Mouse (Mus musculus) spleen, embryonic (tissue): ENCODE data around the gene Cyp2j12.
"Not testable (repeated sequence)": the region's sequence is repeated elsewhere in the genome, so short reads cannot be mapped to it uniquely, and the experiment has no call there.

Experiments used
- CTCF ChIA-PET: fragments of 350-600 bp; sonication (Branson Sonifier 250); formaldehyde crosslinking; loops from one replicate; lab custom pipeline; 2022; lab: Charles Lee

Cyp2j12 gene

GRCm38 (mm10) chr4:96140732-96141467, at the start of gene Cyp2j12:
TSS of gene Cyp2j12 (minus strand) at chr4:96141152.
- CTCF ChIA-PET = no interaction called here

- CTCF ChIA-PET = not testable (repeated sequence)
These were observed 48.4 kb upstream of the Cyp2j12 start for GRCm38 (mm10) chr4:96189321-96189720.

GRCm38 (mm10) chr4:96188671-96189070, 47.7 kb upstream of the Cyp2j12 start:
- CTCF ChIA-PET = not testable (repeated sequence)

- CTCF ChIA-PET = not testable (repeated sequence)
These were observed 47.2 kb upstream of the Cyp2j12 start for GRCm38 (mm10) chr4:96188146-96188545.

GRCm38 (mm10) chr4:96184716-96185115, 43.8 kb upstream of the Cyp2j12 start:
- CTCF ChIA-PET = not testable (repeated sequence)

- CTCF ChIA-PET = no interaction called here
These were observed 21.9 kb upstream of the Cyp2j12 start for GRCm38 (mm10) chr4:96162839-96163238.

GRCm38 (mm10) chr4:96161575-96161974, 20.6 kb upstream of the Cyp2j12 start:
- CTCF ChIA-PET = no interaction called here

- CTCF ChIA-PET = no interaction called here
These were observed 1.7 kb downstream of the Cyp2j12 start for GRCm38 (mm10) chr4:96139226-96139625.

GRCm38 (mm10) chr4:96134246-96134645, 6.7 kb downstream of the Cyp2j12 start:
- CTCF ChIA-PET = no interaction called here

DNA sequence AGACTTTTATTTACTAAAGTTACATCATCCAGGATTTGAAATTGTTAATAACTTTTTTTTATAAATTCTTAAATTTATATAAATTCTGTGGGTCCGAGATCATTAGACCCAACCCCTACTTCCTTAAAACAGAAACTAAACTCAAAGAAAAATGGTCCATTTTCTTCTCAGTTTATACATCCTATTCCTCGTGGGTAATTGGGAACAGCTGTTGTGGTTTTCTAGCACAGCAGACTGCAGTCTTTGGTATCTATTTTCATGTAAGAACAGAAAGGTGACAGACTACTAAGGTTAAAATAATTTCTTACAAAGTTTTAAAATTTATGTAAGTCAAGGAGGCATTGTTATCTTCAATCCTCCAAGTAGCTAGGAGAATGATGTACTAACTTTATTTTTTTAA, 44.1 kb downstream of the Cyp2j12 start:
- CTCF ChIA-PET = no interaction called here

DNA sequence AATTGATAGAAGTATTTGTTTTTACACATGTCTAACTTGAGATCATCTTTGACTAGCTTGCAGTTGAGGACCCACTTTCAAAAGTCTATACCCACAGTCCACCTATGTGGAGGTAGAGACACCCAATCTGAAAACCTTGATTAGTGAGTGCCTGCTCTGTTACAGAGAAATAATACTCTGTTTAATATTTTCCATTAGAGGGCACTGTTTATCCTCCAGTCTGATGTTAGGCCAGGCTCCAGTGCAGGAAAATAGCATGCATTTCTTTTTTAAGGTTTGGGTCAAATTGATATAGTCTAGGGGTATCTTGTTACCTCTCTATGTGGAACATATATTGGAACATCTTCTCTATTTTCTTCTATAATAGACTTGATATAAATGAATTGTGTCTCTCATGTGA, 49.1 kb downstream of the Cyp2j12 start:
- CTCF ChIA-PET = no interaction called here

GRCm38 (mm10) chr4:96089356-96090048, 51.5 kb downstream of the Cyp2j12 start:
- CTCF ChIA-PET = not testable (repeated sequence)

DNA sequence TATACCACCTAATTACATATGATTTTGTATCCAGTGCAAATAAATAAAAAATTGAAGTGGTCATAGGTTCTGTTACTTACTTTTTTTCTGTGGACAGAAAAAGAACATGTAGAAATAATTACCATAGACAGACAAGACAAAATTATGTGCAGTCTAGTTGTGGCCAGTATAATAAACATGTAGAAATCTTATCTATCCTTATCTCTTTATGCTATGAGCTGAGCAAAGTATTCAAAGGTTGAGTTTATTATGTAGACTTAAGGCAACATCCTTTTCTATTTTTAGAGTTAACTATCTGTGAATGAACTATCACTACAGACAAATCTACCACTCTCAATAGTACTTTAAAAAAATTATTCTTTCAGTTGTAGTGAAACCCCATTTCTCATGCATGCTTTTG, 62.6 kb downstream of the Cyp2j12 start:
- CTCF ChIA-PET = no interaction called here

GRCm38 (mm10) chr4:96077261-96078125, 63.5 kb downstream of the Cyp2j12 start, which contains the start of gene Cyp2j13:
TSS of gene Cyp2j13 (minus strand) at chr4:96077546.
- CTCF ChIA-PET = no interaction called here

- CTCF ChIA-PET = no interaction called here
These were observed 78.9 kb downstream of the Cyp2j12 start for GRCm38 (mm10) chr4:96062045-96062444.

DNA sequence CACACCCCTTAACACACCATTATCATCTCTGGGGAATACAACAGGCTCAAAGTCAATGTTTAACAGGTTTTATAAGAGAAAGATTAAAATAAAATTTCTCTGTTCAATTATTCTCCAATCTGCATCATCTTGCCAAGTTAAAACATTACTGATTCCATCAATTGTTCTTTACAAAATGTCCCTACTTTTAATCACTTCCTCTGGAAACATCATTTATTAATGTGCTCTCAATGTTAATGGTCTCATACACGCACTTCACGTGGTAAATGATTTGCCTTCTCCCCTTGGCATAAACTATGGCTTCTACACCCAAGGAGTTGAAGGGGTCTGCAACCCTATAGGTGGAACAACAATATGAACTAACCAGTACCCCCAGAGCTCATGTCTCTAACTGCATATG, 80.8 kb downstream of the Cyp2j12 start:
- CTCF ChIA-PET = no interaction called here
